Mouse (Mus musculus) embryonic stem cell, embryonic (primary cell): Measurements from ENCODE around the gene Hnf1b.

Source experiments
- CTCF ChIA-PET, 4 experiments: fragments of 300-600 bp in 2 of 4; fragments of 350-600 bp in 2 of 4; sonication (Branson Sonifier 250); formaldehyde crosslinking; loops; one replicate each; lab custom pipeline; 2022; ENCODE audit warnings: inconsistent platforms in 2 of 4; lab: Charles Lee
- POLR2A ChIA-PET, 4 experiments: fragments of 300-600 bp in 2 of 4; fragments of 350-600 bp in 2 of 4; sonication (Branson Sonifier 250); formaldehyde crosslinking; loops; one replicate each; lab custom pipeline; 2022; ENCODE audit warnings: antibody characterized with exemption in 4 of 4, inconsistent platforms in 1 of 4; lab: Charles Lee

Gene Hnf1b

GRCm38 (mm10) chr11:83914501-83914900 is 64.6 kb downstream of the Hnf1b start:
- POLR2A ChIA-PET: interaction anchor here in 1 of 4 experiments (0.7 kb wide), 1 partner anchor 1876 kb away, joined by 3 read pairs; no protein-coding TSS in a partner anchor

GRCm38 (mm10) chr11:83922600-83922999 is 72.7 kb downstream of the Hnf1b start:
- POLR2A ChIA-PET: interaction anchor here in 1 of 4 experiments (0.7 kb wide), 1 partner anchor 267 kb away, joined by 3 read pairs; no protein-coding TSS in a partner anchor
- CTCF ChIA-PET: no interaction called here

More at GRCm38 (mm10) chr11:83914501-83914900, 64.6 kb downstream of the Hnf1b start:
- CTCF ChIA-PET: interaction anchor here in 1 of 4 experiments (2.5 kb wide), 1 partner anchor 12 kb away, joined by 7 read pairs; no protein-coding TSS in a partner anchor

GRCm38 (mm10) chr11:83927097-83927496 is 77.2 kb downstream of the Hnf1b start:
- ChIA-PET POLR2A (interaction anchor here in 3 of 4 experiments (0.6 to 1.1 kb wide), 8 partner anchors 18 to 204 kb away, joined by 3 to 4 read pairs (median 3); no protein-coding TSS in a partner anchor), CTCF (interaction anchor here (0.6 to 2.6 kb wide), 41 partner anchors 9 to 917 kb away, joined by 3 to 12 read pairs (median 4); partner anchors contain the start of gene Ddx52 (in 2 of the 4))

- ChIA-PET POLR2A (interaction anchor here in 3 of 4 experiments (0.5 to 1.6 kb wide), 8 partner anchors 9 to 424 kb away, joined by 3 to 6 read pairs (median 3); partner anchors contain the start of genes Ddx52 (in 2 of the 3) and Synrg (in 1 of the 3)), CTCF (interaction anchor here in 3 of 4 experiments (0.6 to 0.7 kb wide), 3 partner anchors 65 to 148 kb away, joined by 3 read pairs; no protein-coding TSS in a partner anchor)
Measured at GRCm38 (mm10) chr11:83932506-83933106, 82.7 kb downstream of the Hnf1b start.

DNA sequence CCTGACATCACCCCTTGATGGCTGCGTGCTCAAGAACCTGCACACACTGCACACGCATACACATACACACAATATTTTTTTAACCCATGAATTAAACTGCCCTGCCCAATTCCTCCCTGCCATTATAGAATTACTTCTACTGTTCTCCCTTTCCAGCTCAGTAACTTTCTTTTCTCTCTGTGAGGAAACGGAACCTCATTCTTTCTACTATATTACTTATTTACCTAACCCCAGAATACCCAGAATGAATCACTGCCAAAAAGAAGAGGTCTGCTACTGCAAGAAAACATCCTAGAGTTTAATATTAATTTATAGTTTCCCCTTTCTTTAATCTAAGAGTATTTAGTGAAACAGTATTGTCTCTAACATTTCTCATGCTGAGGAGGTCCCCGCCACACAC is 83.5 kb downstream of the Hnf1b start:
- ChIA-PET POLR2A (interaction anchor here in 3 of 4 experiments (0.6 to 1.6 kb wide), 6 partner anchors 8 to 425 kb away, joined by 3 to 6 read pairs (median 3); partner anchors contain the start of genes Ddx52 (in 2 of the 3) and Synrg (in 1 of the 3)), CTCF (interaction anchor here in 3 of 4 experiments (0.5 to 0.6 kb wide), 3 partner anchors 66 to 149 kb away, joined by 3 read pairs; no protein-coding TSS in a partner anchor)

- POLR2A ChIA-PET: interaction anchor here in 1 of 4 experiments (0.6 to 1.0 kb wide), 2 partner anchors 64 to 479 kb away, joined by 3 to 5 read pairs; no protein-coding TSS in a partner anchor
- CTCF ChIA-PET: interaction anchor here in 2 of 4 experiments (0.8 to 1.4 kb wide), 4 partner anchors 9 to 152 kb away, joined by 3 to 6 read pairs (median 3); no protein-coding TSS in a partner anchor
Measured at GRCm38 (mm10) chr11:83935986-83936665, 86.3 kb downstream of the Hnf1b start.

DNA sequence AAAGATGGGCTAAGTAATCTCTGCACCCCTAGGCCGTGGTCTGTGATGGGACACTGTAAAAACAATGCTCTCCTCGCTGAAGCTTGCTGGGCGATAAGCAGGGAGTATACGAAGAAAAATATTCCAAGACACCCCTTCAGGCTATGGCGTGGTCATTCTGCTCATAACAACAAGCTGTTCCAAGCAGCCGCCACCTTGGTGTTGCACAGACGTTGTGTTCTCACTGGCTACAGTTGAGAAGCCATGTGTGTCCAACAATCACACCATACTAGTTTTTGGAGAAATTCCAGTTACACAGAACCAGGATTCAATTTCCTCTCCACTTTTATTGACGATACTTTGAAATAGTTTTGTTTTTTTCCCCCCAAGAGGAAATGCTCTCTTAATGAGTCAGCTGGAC is 88.7 kb downstream of the Hnf1b start:
- CTCF ChIA-PET: interaction anchor here in 1 of 4 experiments (1.0 kb wide), 1 partner anchor 93 kb away, joined by 3 read pairs; no protein-coding TSS in a partner anchor
- POLR2A ChIA-PET: interaction anchor here in 1 of 4 experiments (1.8 kb wide), 1 partner anchor 14 kb away, joined by 4 read pairs; no protein-coding TSS in a partner anchor

DNA sequence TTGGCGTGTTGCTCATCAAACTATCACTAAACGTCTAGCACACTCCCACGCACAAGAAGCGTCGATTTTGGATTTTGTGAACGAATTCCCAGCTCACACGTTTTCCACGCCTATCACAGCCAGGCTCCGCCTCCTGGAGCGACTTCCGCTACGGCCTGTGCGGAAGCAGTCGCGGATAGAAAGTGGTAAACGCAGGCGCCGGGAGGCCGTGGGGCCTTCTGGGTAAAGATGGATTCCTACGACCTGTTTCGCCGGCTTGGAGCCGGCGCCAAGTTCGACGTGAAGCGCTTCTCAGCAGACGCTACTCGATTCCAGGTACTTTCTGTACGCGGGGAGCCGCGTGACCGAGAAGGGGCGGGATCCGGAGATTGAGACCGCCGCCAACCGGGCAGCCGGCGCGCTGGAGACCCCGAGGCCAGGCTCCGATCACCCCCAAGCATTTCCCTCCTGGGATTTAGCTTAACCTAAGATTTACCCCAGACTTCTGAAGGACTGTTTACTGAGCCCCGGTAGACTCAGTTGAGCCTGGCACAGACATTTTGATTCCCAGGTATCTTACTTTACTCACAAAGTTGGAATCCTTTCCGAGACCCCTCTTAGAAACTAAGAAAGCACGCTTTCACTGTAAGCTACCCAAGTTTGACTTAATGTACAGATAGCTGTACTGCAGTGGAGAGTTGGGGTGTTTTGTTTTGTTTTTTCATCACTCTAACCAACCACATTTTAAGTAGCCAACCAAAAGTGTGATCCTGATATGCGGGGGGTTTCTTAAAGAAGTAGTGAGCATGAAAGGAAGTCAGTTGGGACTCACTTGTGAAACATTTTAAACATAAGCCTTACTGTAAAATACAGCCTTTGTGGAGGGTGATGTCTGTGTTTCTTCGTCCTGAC is 92.3 kb downstream of the Hnf1b start, which contains the start of gene Ddx52:
Gene Ddx52, plus strand, starts transcription at position 113 of the 891 bp plus-strand sequence.
- CTCF ChIA-PET: interaction anchor here (0.6 to 1.7 kb wide), 8 partner anchors 14 to 192 kb away, joined by 3 to 4 read pairs (median 3); no protein-coding TSS in a partner anchor
- POLR2A ChIA-PET: interaction anchor here in 3 of 4 experiments (0.6 to 3.8 kb wide), 36 partner anchors 8 to 525 kb away, joined by 3 to 29 read pairs (median 4); partner anchors contain the start of genes Hnf1b (in 2 of the 3), Synrg (in 2 of the 3), Heatr6 (in 1 of the 3) and Taf15 (in 1 of the 3)
